Comparison of ENCODE assay signal across 17 mouse cellular contexts in genomic region chr1:128781311-128781710, GRCm38 (mm10).
DNase-seq lines count a peak whose midpoint lies in the region.
"Had no signal": no experiment of that assay in that cellular context is flagged by ENCODE, and none has a peak within 500 bp of the region (broad histone marks: within the 10 kb centered on the region; RNA-seq: fewer than 3 reads in every experiment).

No protein-coding gene starts in this region.

- DNase-seq in frontal cortex, postnatal 36 days (ENCODE audit: low spot score in 2 of 2) = peak; percentile 19 to 26
- DNase-seq in frontal cortex, postnatal 14 days (ENCODE audit: low spot score in 2 of 2) = no peak
- peak; percentile 35 for DNase-seq in layer of hippocampus, adult 9-11 months
- DNase-seq in layer of hippocampus, postnatal 14 days (ENCODE audit: low spot score in 2 of 2) = no peak
- peak; percentile 49 for DNase-seq in right cerebral cortex, postnatal 25 days
- no peak for DNase-seq in right cerebral cortex, postnatal 14 days
- peak; percentile 44 for DNase-seq in telencephalon, adult 2 months (ENCODE audit: low read depth, low spot score)
- DNase-seq: adrenal gland, postnatal 10 days; cerebellum, adult 11 months; cerebellum, adult 9-10 months; cerebellum, postnatal 36 days; gastrocnemius, postnatal 25 days; heart, adult 18-20 months; heart, postnatal 4 days; kidney, adult 8-10 months; kidney, postnatal 4 days; liver, postnatal 0 days had no signal

Comparison
In these comparisons a context has a peak if more than half of its experiments do, and no peak if none do; other contexts are left out.
1. DNase-seq: peak in frontal cortex, postnatal 36 days (2 of 2), layer of hippocampus, adult 9-11 months (single experiment), right cerebral cortex, postnatal 25 days (single experiment) and telencephalon, adult 2 months (single experiment); none in frontal cortex, postnatal 14 days (0 of 2), layer of hippocampus, postnatal 14 days (0 of 2) and right cerebral cortex, postnatal 14 days (single experiment).